Mouse (Mus musculus): Measurements from ENCODE around the gene Clpp. TPM values are rescaled to one million over a fixed set of nuclear protein-coding genes. Genes with fewer than 3 reads are reported as not detected.

Clpp gene
- polyA plus RNA-seq, 1 experiment from 2014 or later: 113 TPM

GRCm38 (mm10) chr17:56986105-56986805 lies 3.9 kb upstream of the Clpp start:
- in situ Hi-C loops (cut with MboI; ENCODE audit: low pct_unique_long_range_greater_than_20kb): no loop called here
- ChIA-PET POLR2A (no interaction called here), CTCF (interaction anchor here (1.4 kb wide), 1 partner anchor 11 kb away, joined by 3 read pairs; no protein-coding TSS in a partner anchor)
- no peaks in the 10 kb centered on the region for H3K27me3 ChIP-seq
- ATAC-seq (no peak), DNase-seq (ENCODE audit: low read depth, low spot score) (no peak)
- TF ChIP-seq CTCF (IDR thresholded peaks at IDR 0.05): no peak

- in situ Hi-C loops (cut with MboI; ENCODE audit: low pct_unique_long_range_greater_than_20kb): no loop called here
- DNase-seq (ENCODE audit: low read depth, low spot score) (no peak), ATAC-seq (no peak)
- ChIA-PET POLR2A (interaction anchor here (0.6 kb wide), 1 partner anchor 22 kb away, joined by 4 read pairs; no protein-coding TSS in a partner anchor), CTCF (no interaction called here)
- TF ChIP-seq CTCF (IDR thresholded peaks at IDR 0.05): no peak
- no peaks in the 10 kb centered on the region for H3K27me3 ChIP-seq
Measured at GRCm38 (mm10) chr17:56988441-56988840, 1.7 kb upstream of the Clpp start.

GRCm38 (mm10) chr17:56988921-56989430 lies 1.1 kb upstream of the Clpp start:
- in situ Hi-C loops (cut with MboI; ENCODE audit: low pct_unique_long_range_greater_than_20kb): no loop called here
- no peaks in the 10 kb centered on the region for H3K27me3 ChIP-seq
- no peak for TF ChIP-seq CTCF (IDR thresholded peaks at IDR 0.05)
- ATAC-seq: no peak
- POLR2A ChIA-PET: interaction anchor here (0.5 to 0.6 kb wide), 2 partner anchors 22 to 62 kb away, joined by 3 to 4 read pairs; no protein-coding TSS in a partner anchor
- no peak for DNase-seq (ENCODE audit: low read depth, low spot score)
- CTCF ChIA-PET: interaction anchor here (1.0 to 2.4 kb wide), 3 partner anchors 14 to 178 kb away, joined by 3 to 10 read pairs (median 3); no protein-coding TSS in a partner anchor

- DNase-seq (ENCODE audit: low read depth, low spot score): no peak
- no peak for TF ChIP-seq CTCF (IDR thresholded peaks at IDR 0.05)
- no peaks in the 10 kb centered on the region for H3K27me3 ChIP-seq
- ATAC-seq: peak; percentile 90
- ChIA-PET POLR2A (interaction anchor here (0.5 to 1.4 kb wide), 3 partner anchors 10 to 61 kb away, joined by 3 read pairs; no protein-coding TSS in a partner anchor), CTCF (interaction anchor here (1.0 to 2.4 kb wide), 3 partner anchors 14 to 179 kb away, joined by 3 to 10 read pairs (median 3); no protein-coding TSS in a partner anchor)
- in situ Hi-C loops (cut with MboI; ENCODE audit: low pct_unique_long_range_greater_than_20kb): loop anchor here (10.0 kb wide), 1 partner anchor 345 kb away; no protein-coding TSS in a partner anchor
Measured at GRCm38 (mm10) chr17:56989467-56990114, 514 bp upstream of the Clpp start.

GRCm38 (mm10) chr17:56990966-56991365 lies 861 bp downstream of the Clpp start:
- H3K27me3 ChIP-seq: no peaks in the 10 kb centered on the region
- ChIA-PET CTCF (interaction anchor here (2.4 kb wide), 1 partner anchor 93 kb away, joined by 10 read pairs; no protein-coding TSS in a partner anchor), POLR2A (interaction anchor here (0.7 to 1.4 kb wide), 2 partner anchors 12 to 117 kb away, joined by 3 to 6 read pairs; no protein-coding TSS in a partner anchor)
- no peak for TF ChIP-seq CTCF (IDR thresholded peaks at IDR 0.05)
- no peak for ATAC-seq
- DNase-seq (ENCODE audit: low read depth, low spot score): no peak
- in situ Hi-C loops (cut with MboI; ENCODE audit: low pct_unique_long_range_greater_than_20kb): loop anchor here (10.0 kb wide), 1 partner anchor 344 kb away; no protein-coding TSS in a partner anchor

GRCm38 (mm10) chr17:56995046-56995445 lies 4.9 kb downstream of the Clpp start:
- DNase-seq (ENCODE audit: low read depth, low spot score) (no peak), ATAC-seq (no peak)
- no peak for TF ChIP-seq CTCF (IDR thresholded peaks at IDR 0.05)
- no peaks in the 10 kb centered on the region for H3K27me3 ChIP-seq
- CTCF ChIA-PET: no interaction called here
- in situ Hi-C loops (cut with MboI; ENCODE audit: low pct_unique_long_range_greater_than_20kb): loop anchor here (5.0 to 10.0 kb wide), 4 partner anchors 67 to 340 kb away; no protein-coding TSS in a partner anchor
- POLR2A ChIA-PET: no interaction called here

GRCm38 (mm10) chr17:56996506-56996905 lies 6.4 kb downstream of the Clpp start:
- ChIA-PET POLR2A (interaction anchor here (0.7 kb wide), 1 partner anchor 170 kb away, joined by 3 read pairs; no protein-coding TSS in a partner anchor), CTCF (interaction anchor here (1.3 kb wide), 1 partner anchor 15 kb away, joined by 4 read pairs; the partner anchor contains the start of genes Gm17949 and Gtf2f1)
- ATAC-seq (no peak), DNase-seq (ENCODE audit: low read depth, low spot score) (no peak)
- in situ Hi-C loops (cut with MboI; ENCODE audit: low pct_unique_long_range_greater_than_20kb): loop anchor here (5.0 to 10.0 kb wide), 4 partner anchors 66 to 338 kb away; no protein-coding TSS in a partner anchor
- no peaks in the 10 kb centered on the region for H3K27me3 ChIP-seq
- no peak for TF ChIP-seq CTCF (IDR thresholded peaks at IDR 0.05)

GRCm38 (mm10) chr17:56997029-56997667 lies 7.0 kb downstream of the Clpp start, which contains the start of gene Alkbh7:
Gene Alkbh7 (plus strand): TSS chr17:56997339.
- DNase-seq (ENCODE audit: low read depth, low spot score) (peak; percentile 77), ATAC-seq (peak; percentile 89)
- ChIA-PET POLR2A (interaction anchor here (0.6 to 0.7 kb wide), 2 partner anchors 94 to 169 kb away, joined by 3 read pairs; no protein-coding TSS in a partner anchor), CTCF (interaction anchor here (0.6 to 1.6 kb wide), 4 partner anchors 9 to 162 kb away, joined by 3 to 5 read pairs (median 4); partner anchors contain the start of genes Gm17949 and Gtf2f1)
- TF ChIP-seq CTCF (IDR thresholded peaks at IDR 0.05): no peak
- in situ Hi-C loops (cut with MboI; ENCODE audit: low pct_unique_long_range_greater_than_20kb): loop anchor here (5.0 to 10.0 kb wide), 4 partner anchors 65 to 338 kb away; no protein-coding TSS in a partner anchor
- no peaks in the 10 kb centered on the region for H3K27me3 ChIP-seq

- in situ Hi-C loops (cut with MboI; ENCODE audit: low pct_unique_long_range_greater_than_20kb): loop anchor here (5.0 to 10.0 kb wide), 4 partner anchors 63 to 335 kb away; no protein-coding TSS in a partner anchor
- ATAC-seq (no peak), DNase-seq (ENCODE audit: low read depth, low spot score) (no peak)
- no peaks in the 10 kb centered on the region for H3K27me3 ChIP-seq
- POLR2A ChIA-PET: interaction anchor here (0.7 kb wide), 1 partner anchor 73 kb away, joined by 6 read pairs; no protein-coding TSS in a partner anchor
- CTCF ChIA-PET: no interaction called here
- TF ChIP-seq CTCF (IDR thresholded peaks at IDR 0.05): no peak
Measured at GRCm38 (mm10) chr17:56999414-56999813, 9.3 kb downstream of the Clpp start.
